Mouse (Mus musculus): Measurements from ENCODE around the gene Echdc2.
"Not testable (repeated sequence)": the region's sequence is repeated elsewhere in the genome, so short reads cannot be mapped to it uniquely, and the experiment has no call there.

Echdc2 gene

GRCm38 (mm10) chr4:108165152-108165895 lies at the start of gene Echdc2:
Gene Echdc2, plus strand, starts transcription at chr4:108165437.
- peak; percentile 29 for DNase-seq (ENCODE audit: low read depth, low spot score)

GRCm38 (mm10) chr4:108116466-108116865 lies 48.8 kb upstream of the Echdc2 start:
- DNase-seq (ENCODE audit: low read depth, low spot score), result no peak

- DNase-seq (ENCODE audit: low read depth, low spot score), result peak; percentile 4
Measured at GRCm38 (mm10) chr4:108117488-108117887, 47.7 kb upstream of the Echdc2 start.

- DNase-seq (ENCODE audit: low read depth, low spot score), result peak; percentile 92
Measured at GRCm38 (mm10) chr4:108117924-108118876, 47.0 kb upstream of the Echdc2 start.

- no peak for DNase-seq (ENCODE audit: low read depth, low spot score)
Measured at GRCm38 (mm10) chr4:108124104-108124503, 41.1 kb upstream of the Echdc2 start.

- no peak for DNase-seq (ENCODE audit: low read depth, low spot score)
Measured at GRCm38 (mm10) chr4:108126260-108126659, 39.0 kb upstream of the Echdc2 start.

GRCm38 (mm10) chr4:108127516-108127915 lies 37.7 kb upstream of the Echdc2 start:
- no peak for DNase-seq (ENCODE audit: low read depth, low spot score)

- no peak for DNase-seq (ENCODE audit: low read depth, low spot score)
Measured at GRCm38 (mm10) chr4:108128339-108128738, 36.9 kb upstream of the Echdc2 start.

GRCm38 (mm10) chr4:108130452-108130851 lies 34.8 kb upstream of the Echdc2 start:
- no peak for DNase-seq (ENCODE audit: low read depth, low spot score)

- DNase-seq (ENCODE audit: low read depth, low spot score), result no peak
Measured at GRCm38 (mm10) chr4:108136938-108137337, 28.3 kb upstream of the Echdc2 start.

- DNase-seq (ENCODE audit: low read depth, low spot score), result peak; percentile 24
Measured at GRCm38 (mm10) chr4:108143178-108143577, 22.1 kb upstream of the Echdc2 start.

- no peak for DNase-seq (ENCODE audit: low read depth, low spot score)
Measured at GRCm38 (mm10) chr4:108143778-108144177, 21.5 kb upstream of the Echdc2 start.

- no peak for DNase-seq (ENCODE audit: low read depth, low spot score)
Measured at GRCm38 (mm10) chr4:108144880-108145279, 20.4 kb upstream of the Echdc2 start, which contains the start of gene Scp2. Gene Scp2, minus strand, starts transcription at chr4:108144998.

GRCm38 (mm10) chr4:108145554-108145953 lies 19.7 kb upstream of the Echdc2 start:
- DNase-seq (ENCODE audit: low read depth, low spot score), result not testable (repeated sequence)

- not testable (repeated sequence) for DNase-seq (ENCODE audit: low read depth, low spot score)
Measured at GRCm38 (mm10) chr4:108155141-108155540, 10.1 kb upstream of the Echdc2 start.

- no peak for DNase-seq (ENCODE audit: low read depth, low spot score)
Measured at GRCm38 (mm10) chr4:108161936-108162335, 3.3 kb upstream of the Echdc2 start.

GRCm38 (mm10) chr4:108163291-108163690 lies 1.9 kb upstream of the Echdc2 start:
- no peak for DNase-seq (ENCODE audit: low read depth, low spot score)

GRCm38 (mm10) chr4:108166874-108167273 lies 1.6 kb downstream of the Echdc2 start:
- DNase-seq (ENCODE audit: low read depth, low spot score), result no peak

- DNase-seq (ENCODE audit: low read depth, low spot score), result no peak
Measured at GRCm38 (mm10) chr4:108168056-108168455, 2.8 kb downstream of the Echdc2 start.

GRCm38 (mm10) chr4:108182278-108182677 lies 17.0 kb downstream of the Echdc2 start:
- DNase-seq (ENCODE audit: low read depth, low spot score), result no peak

GRCm38 (mm10) chr4:108192821-108193323 lies 27.6 kb downstream of the Echdc2 start:
- no peak for DNase-seq (ENCODE audit: low read depth, low spot score)

- DNase-seq (ENCODE audit: low read depth, low spot score), result no peak
Measured at GRCm38 (mm10) chr4:108196277-108196855, 31.1 kb downstream of the Echdc2 start.

Measured in CD4-positive, CD25-positive, alpha-beta regulatory T cell, adult 2 months (primary cell).